Mouse (Mus musculus): ENCODE measurements at regions not wholly inside any gene's neighbourhood (a gene's known extent, or its start where the extent isn't known, plus 50 kb on each side); places are given as distances from the start of the nearest gene placed in this dataset.

GRCm38 (mm10) chr2:173343665-173344064 lies 67.3 kb upstream of the Pmepa1 start:
- TF ChIP-seq CTCF (IDR thresholded peaks at IDR 0.05; ENCODE audit: low read depth) (no peak), EP300 (optimal IDR thresholded peaks at IDR 0.05) (no peak)

Measured in stomach, postnatal 0 days (tissue).